35 mouse cellular contexts compared by ENCODE assay signal in genomic region chr9:72860764-72861163, GRCm38 (mm10). TPM values are rescaled to one million over a fixed set of nuclear protein-coding genes. Genes with fewer than 3 reads are reported as not detected.
"Had no signal": no experiment of that assay in that cellular context is flagged by ENCODE, and none has a peak within 500 bp of the region (broad histone marks: within the 10 kb centered on the region; RNA-seq: fewer than 3 reads in every experiment).

No protein-coding gene starts in this region.

- H3K9me3 ChIP-seq: heart, embryonic 10.5 days; heart, embryonic 12.5 days; heart, embryonic 13.5 days; heart, embryonic 15.5 days; hindbrain, embryonic 10.5 days; hindbrain, embryonic 12.5 days; hindbrain, embryonic 13.5 days; hindbrain, embryonic 15.5 days; intestine, embryonic 15.5 days; kidney, embryonic 15.5 days had no signal

- H3K36me3 ChIP-seq: heart, embryonic 15.5 days; hindbrain, embryonic 13.5 days; hindbrain, embryonic 15.5 days; intestine, embryonic 15.5 days had no signal

- DNase-seq: heart, postnatal 10 days; heart, postnatal 14 days; heart, postnatal 36 days; heart, postnatal 4 days; kidney, adult 11 months; kidney, adult 18-20 months; kidney, adult 2 months; kidney, adult 8-10 months; kidney, adult 9 months; kidney, postnatal 10 days; kidney, postnatal 14 days; kidney, postnatal 25 days; kidney, postnatal 36 days; kidney, postnatal 4 days; layer of hippocampus, adult 9-11 months had no signal

- H3K27me3 ChIP-seq: heart, embryonic 12.5 days; heart, embryonic 13.5 days; heart, embryonic 15.5 days; hindbrain, embryonic 12.5 days; hindbrain, embryonic 13.5 days; hindbrain, embryonic 15.5 days; intestine, embryonic 15.5 days; kidney, embryonic 15.5 days had no signal

- H3K4me3 ChIP-seq: heart, embryonic 10.5 days; heart, embryonic 12.5 days; heart, embryonic 13.5 days; heart, embryonic 15.5 days; hindbrain, embryonic 10.5 days; hindbrain, embryonic 12.5 days; hindbrain, embryonic 13.5 days; hindbrain, embryonic 15.5 days; intestine, embryonic 15.5 days; kidney, embryonic 15.5 days; left cerebral cortex, adult 2 months had no signal

- H3K27ac ChIP-seq: heart, embryonic 10.5 days; heart, embryonic 13.5 days; heart, embryonic 15.5 days; hindbrain, embryonic 12.5 days; hindbrain, embryonic 13.5 days; hindbrain, embryonic 14.5 days; hindbrain, embryonic 15.5 days; hindbrain, postnatal 0 days; intestine, embryonic 15.5 days; kidney, embryonic 15.5 days; kidney, postnatal 0 days; left cerebral cortex, adult 2 months had no signal

- H3K9ac ChIP-seq: heart, embryonic 12.5 days; heart, embryonic 13.5 days; heart, embryonic 15.5 days; hindbrain, embryonic 12.5 days; hindbrain, embryonic 13.5 days; hindbrain, embryonic 14.5 days; hindbrain, embryonic 15.5 days; intestine, embryonic 15.5 days; kidney, embryonic 15.5 days had no signal

- ATAC-seq: hindbrain, embryonic 16.5 days; hindbrain, postnatal 0 days; inflammation-experienced regulatory T-cells, adult 6 months; intestine, embryonic 15.5 days; intestine, embryonic 16.5 days; intestine, postnatal 0 days had no signal

- H3K4me2 ChIP-seq: heart, embryonic 11.5 days; heart, embryonic 12.5 days; heart, embryonic 13.5 days; heart, embryonic 15.5 days; hindbrain, embryonic 12.5 days; hindbrain, embryonic 13.5 days; hindbrain, embryonic 14.5 days; hindbrain, embryonic 15.5 days; intestine, embryonic 15.5 days; kidney, embryonic 15.5 days had no signal

- H3K4me1 ChIP-seq: heart, embryonic 12.5 days; heart, embryonic 13.5 days; heart, embryonic 15.5 days; hindbrain, embryonic 13.5 days; hindbrain, embryonic 15.5 days; intestine, embryonic 15.5 days; kidney, embryonic 15.5 days had no signal

RNA-seq across cellular contexts. Expression of gene Prtg, which starts 54.1 kb away (rescaled TPM):
- total RNA-seq: hematopoietic stem cell, adult 5-6 weeks had no signal
